Mouse (Mus musculus): ENCODE data around the gene Zfp330. TPM values are rescaled to one million over a fixed set of nuclear protein-coding genes. Genes with fewer than 3 reads are reported as not detected.

Gene Zfp330
- polyA plus RNA-seq (2014; fragmentation: Nextera tagmentation; extraction: Ambion mirVana), result 75.8 and 76.7 TPM in 2 replicates

DNA sequence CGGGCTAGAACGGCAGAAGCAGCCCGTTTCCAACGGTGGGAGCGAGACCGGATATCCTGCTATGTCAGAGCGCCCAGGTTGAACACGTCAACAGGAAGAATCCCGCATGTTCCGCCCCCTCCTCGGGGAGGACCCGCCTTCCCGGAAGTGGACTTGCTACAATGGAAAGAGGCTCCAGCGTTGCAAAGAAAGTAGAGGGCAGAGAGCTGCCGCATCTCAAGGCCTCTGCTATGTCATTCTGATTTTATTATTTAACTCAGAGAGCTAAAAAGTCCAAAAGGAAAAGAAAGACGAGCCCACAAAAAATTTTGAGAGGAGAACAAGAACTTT lies at the start of gene Zfp330:
Gene Zfp330 (minus strand): TSS at position 68 of the 330 bp plus-strand sequence.
- WGBS, result 0% methylated on average over 16 of the region's 16 CpGs
- ATAC-seq (replicated peaks; ENCODE audit: low FRiP score), result peak; percentile 99

GRCm38 (mm10) chr8:82777945-82778344 lies 4.0 kb upstream of the Zfp330 start:
- H3K27ac ChIP-seq (ENCODE audit: low read depth, low read length), result no peak overlapping the region
- DNase-seq (ENCODE audit: low spot score) (no peak), ATAC-seq (replicated peaks; ENCODE audit: low FRiP score) (no peak)
- H3K4me1 ChIP-seq (replicated peaks; ENCODE audit: control insufficient read depth, insufficient read depth, low read length), result no peaks in the 10 kb centered on the region; the same call in 1 of the 2 replicates
- no peaks in the 10 kb centered on the region for H3K9me3 ChIP-seq (ENCODE audit: control insufficient read depth, low read length)
- H3K9ac ChIP-seq (ENCODE audit: low read length), result no peak overlapping the region
- no peaks in the 10 kb centered on the region for H3K36me3 ChIP-seq (ENCODE audit: control insufficient read depth, insufficient read depth, low read length)
- WGBS, result 96% methylated on average over 3 of the region's 3 CpGs
- no peak overlapping the region for H3K4me2 ChIP-seq (ENCODE audit: low read depth, low read length, severe bottlenecking)
- no peaks in the 10 kb centered on the region for H3K27me3 ChIP-seq (ENCODE audit: control insufficient read depth, insufficient read depth, low read length)
- H3K4me3 ChIP-seq (ENCODE audit: low read depth, low read length), result no peak overlapping the region

More for the DNA sequence above, at the start of gene Zfp330:
- H3K4me2 ChIP-seq (ENCODE audit: low read depth, low read length, severe bottlenecking), result peak within 1 kb of the TSS; percentile 87
- H3K9me3 ChIP-seq (ENCODE audit: control insufficient read depth, low read length), result no peaks in the 10 kb centered on the region
- no peaks in the 10 kb centered on the region; the same call in 1 of the 2 replicates for H3K4me1 ChIP-seq (replicated peaks; ENCODE audit: control insufficient read depth, insufficient read depth, low read length)
- peak; percentile 92 for DNase-seq (ENCODE audit: low spot score)
- H3K27ac ChIP-seq (ENCODE audit: low read depth, low read length), result no peak within 1 kb of the TSS
- H3K9ac ChIP-seq (ENCODE audit: low read length), result peak within 1 kb of the TSS; percentile 83
- peak within 1 kb of the TSS; percentile 85 for H3K4me3 ChIP-seq (ENCODE audit: low read depth, low read length)
- no peaks in the 10 kb centered on the region for H3K27me3 ChIP-seq (ENCODE audit: control insufficient read depth, insufficient read depth, low read length)
- no peaks in the 10 kb centered on the region for H3K36me3 ChIP-seq (ENCODE audit: control insufficient read depth, insufficient read depth, low read length)

- no peak overlapping the region for H3K9ac ChIP-seq (ENCODE audit: low read length)
- ATAC-seq (replicated peaks; ENCODE audit: low FRiP score) (no peak), DNase-seq (ENCODE audit: low spot score) (no peak)
- H3K27me3 ChIP-seq (ENCODE audit: control insufficient read depth, insufficient read depth, low read length), result no peaks in the 10 kb centered on the region
- H3K4me1 ChIP-seq (replicated peaks; ENCODE audit: control insufficient read depth, insufficient read depth, low read length), result no peaks in the 10 kb centered on the region; the same call in 1 of the 2 replicates
- WGBS, result 91% methylated on average over 3 of the region's 3 CpGs
- no peaks in the 10 kb centered on the region for H3K36me3 ChIP-seq (ENCODE audit: control insufficient read depth, insufficient read depth, low read length)
- no peaks in the 10 kb centered on the region for H3K9me3 ChIP-seq (ENCODE audit: control insufficient read depth, low read length)
- H3K27ac ChIP-seq (ENCODE audit: low read depth, low read length), result no peak overlapping the region
- H3K4me2 ChIP-seq (ENCODE audit: low read depth, low read length, severe bottlenecking), result no peak overlapping the region
- H3K4me3 ChIP-seq (ENCODE audit: low read depth, low read length), result no peak overlapping the region
These were observed 3.4 kb upstream of the Zfp330 start for GRCm38 (mm10) chr8:82777406-82777805.

- WGBS, result 64% methylated on average over 6 of the region's 6 CpGs
- peak; percentile 62 for ATAC-seq (replicated peaks; ENCODE audit: low FRiP score)
These were observed 522 bp upstream of the Zfp330 start for GRCm38 (mm10) chr8:82774482-82774881.

DNA sequence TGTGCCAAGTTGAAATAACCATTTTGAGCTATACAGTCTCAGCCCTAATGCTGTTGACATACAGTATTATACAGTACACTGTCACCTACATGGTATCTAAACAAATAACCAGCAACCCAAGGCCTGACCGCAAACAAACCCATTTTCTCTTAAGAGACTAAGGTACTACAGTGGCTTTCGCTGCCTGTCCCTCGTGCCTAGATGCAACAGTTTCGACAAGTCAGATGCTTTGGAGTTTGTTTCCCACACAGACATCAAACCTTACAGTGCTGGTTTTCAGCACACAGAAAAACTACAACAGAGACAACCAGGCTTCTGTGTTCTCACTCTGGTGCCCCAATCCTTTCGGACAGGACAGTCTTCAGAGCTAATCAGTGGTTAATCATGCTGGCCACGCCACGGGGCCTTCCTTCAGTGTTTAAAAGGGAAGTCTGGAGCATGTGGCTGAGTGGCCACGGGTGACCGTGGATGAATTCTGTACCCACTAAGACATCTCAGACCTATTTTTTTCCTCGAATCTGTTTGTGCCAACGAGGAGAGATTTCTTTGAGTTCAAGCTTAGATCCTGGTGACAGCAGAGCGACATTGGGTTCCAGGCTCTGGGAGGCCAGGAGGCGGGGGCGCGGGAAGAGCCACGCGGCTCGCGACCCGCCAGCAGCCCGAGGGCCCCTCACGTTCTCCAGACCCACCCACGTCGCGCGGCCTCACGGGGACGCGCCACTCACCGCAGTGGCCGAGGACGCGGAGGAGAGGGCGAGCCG lies 448 bp downstream of the Zfp330 start:
- DNase-seq (ENCODE audit: low spot score), result no peak
- ATAC-seq (replicated peaks; ENCODE audit: low FRiP score), result no peak; the same call in 1 of the 2 replicates
- Histone ChIP-seq H3K4me3 (ENCODE audit: low read depth, low read length) (peak overlapping the region; percentile 85), H3K36me3 (ENCODE audit: control insufficient read depth, insufficient read depth, low read length) (no peaks in the 10 kb centered on the region), H3K4me2 (ENCODE audit: low read depth, low read length, severe bottlenecking) (peak overlapping the region; percentile 87), H3K9me3 (ENCODE audit: control insufficient read depth, low read length) (no peaks in the 10 kb centered on the region), H3K9ac (ENCODE audit: low read length) (peak overlapping the region; percentile 83), H3K27me3 (ENCODE audit: control insufficient read depth, insufficient read depth, low read length) (no peaks in the 10 kb centered on the region), H3K27ac (ENCODE audit: low read depth, low read length) (no peak overlapping the region), H3K4me1 (replicated peaks; ENCODE audit: control insufficient read depth, insufficient read depth, low read length) (no peaks in the 10 kb centered on the region; the same call in 1 of the 2 replicates)
- 7% methylated on average over 35 of the region's 35 CpGs for WGBS

More at GRCm38 (mm10) chr8:82774482-82774881, 522 bp upstream of the Zfp330 start:
- no peaks in the 10 kb centered on the region for H3K27me3 ChIP-seq (ENCODE audit: control insufficient read depth, insufficient read depth, low read length)
- H3K27ac ChIP-seq (ENCODE audit: low read depth, low read length), result no peak overlapping the region
- peak overlapping the region; percentile 85 for H3K4me3 ChIP-seq (ENCODE audit: low read depth, low read length)
- H3K4me1 ChIP-seq (replicated peaks; ENCODE audit: control insufficient read depth, insufficient read depth, low read length), result no peaks in the 10 kb centered on the region; the same call in 1 of the 2 replicates
- no peak for DNase-seq (ENCODE audit: low spot score)
- H3K36me3 ChIP-seq (ENCODE audit: control insufficient read depth, insufficient read depth, low read length), result no peaks in the 10 kb centered on the region
- peak overlapping the region; percentile 87 for H3K4me2 ChIP-seq (ENCODE audit: low read depth, low read length, severe bottlenecking)
- no peaks in the 10 kb centered on the region for H3K9me3 ChIP-seq (ENCODE audit: control insufficient read depth, low read length)
- H3K9ac ChIP-seq (ENCODE audit: low read length), result peak overlapping the region; percentile 83; the same call in 1 of the 2 replicates

GRCm38 (mm10) chr8:82770886-82771285 lies 3.1 kb downstream of the Zfp330 start:
- ATAC-seq (replicated peaks; ENCODE audit: low FRiP score) (no peak), DNase-seq (ENCODE audit: low spot score) (no peak)
- H3K9me3 ChIP-seq (ENCODE audit: control insufficient read depth, low read length), result no peaks in the 10 kb centered on the region
- no peak overlapping the region for H3K4me2 ChIP-seq (ENCODE audit: low read depth, low read length, severe bottlenecking)
- H3K36me3 ChIP-seq (ENCODE audit: control insufficient read depth, insufficient read depth, low read length), result peaks cover 3% of the 10 kb centered on the region; the same call in 1 of the 2 replicates
- H3K27ac ChIP-seq (ENCODE audit: low read depth, low read length), result no peak overlapping the region
- H3K4me1 ChIP-seq (replicated peaks; ENCODE audit: control insufficient read depth, insufficient read depth, low read length), result no peaks in the 10 kb centered on the region; the same call in 1 of the 2 replicates
- H3K4me3 ChIP-seq (ENCODE audit: low read depth, low read length), result no peak overlapping the region
- 99% methylated on average over 3 of the region's 3 CpGs for WGBS
- no peak overlapping the region for H3K9ac ChIP-seq (ENCODE audit: low read length)
- no peaks in the 10 kb centered on the region for H3K27me3 ChIP-seq (ENCODE audit: control insufficient read depth, insufficient read depth, low read length)

DNA sequence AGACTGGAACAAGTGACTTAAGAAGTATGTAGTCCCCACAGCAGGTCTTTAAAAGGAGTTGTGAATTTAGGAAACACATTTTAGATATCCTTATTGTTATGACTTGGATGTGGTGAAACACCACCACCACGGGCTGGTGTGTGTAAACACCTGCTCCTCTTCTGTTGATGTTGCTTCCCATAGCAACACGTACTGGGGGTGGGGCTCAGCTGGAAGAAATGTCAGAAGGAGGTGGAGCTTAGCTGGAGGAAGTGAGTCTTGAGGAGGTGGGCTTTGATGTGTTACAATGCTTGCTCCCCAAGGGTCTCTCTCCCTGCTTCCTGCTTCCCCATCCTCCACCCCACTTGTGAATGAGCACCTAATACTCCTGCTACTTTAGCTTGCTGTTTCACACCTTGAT lies 14.9 kb downstream of the Zfp330 start:
- Histone ChIP-seq H3K9me3 (ENCODE audit: control insufficient read depth, low read length) (no peaks in the 10 kb centered on the region), H3K4me3 (ENCODE audit: low read depth, low read length) (no peak overlapping the region), H3K4me2 (ENCODE audit: low read depth, low read length, severe bottlenecking) (no peak overlapping the region), H3K27ac (ENCODE audit: low read depth, low read length) (no peak overlapping the region), H3K36me3 (ENCODE audit: control insufficient read depth, insufficient read depth, low read length) (no peaks in the 10 kb centered on the region; the same call in 1 of the 2 replicates), H3K9ac (ENCODE audit: low read length) (no peak overlapping the region), H3K4me1 (replicated peaks; ENCODE audit: control insufficient read depth, insufficient read depth, low read length) (no peaks in the 10 kb centered on the region), H3K27me3 (ENCODE audit: control insufficient read depth, insufficient read depth, low read length) (no peaks in the 10 kb centered on the region)
- DNase-seq (ENCODE audit: low spot score) (no peak), ATAC-seq (replicated peaks; ENCODE audit: low FRiP score) (no peak)
- WGBS, result 44% methylated on average over 2 of the region's 2 CpGs

DNA sequence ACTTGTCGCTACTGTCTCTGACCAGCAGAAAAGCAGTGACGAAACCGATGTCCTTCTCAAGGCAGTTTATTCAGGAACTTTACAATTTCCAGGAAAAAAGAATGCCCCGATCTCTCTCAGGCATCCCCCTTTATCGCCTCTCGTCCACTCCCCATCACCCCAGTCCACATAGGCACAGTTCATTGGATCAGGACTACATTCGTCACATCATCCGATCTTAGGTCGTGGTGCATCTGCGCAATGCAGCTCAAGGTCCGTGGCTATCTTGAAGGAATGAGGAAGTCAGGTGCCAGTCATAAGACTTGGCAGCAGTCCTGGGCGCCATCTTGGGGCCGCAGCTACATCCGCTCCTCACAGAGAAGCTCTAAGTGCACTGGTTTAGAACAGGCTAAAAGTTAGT lies 19.0 kb downstream of the Zfp330 start:
- DNase-seq (ENCODE audit: low spot score) (no peak), ATAC-seq (replicated peaks; ENCODE audit: low FRiP score) (no peak)
- Histone ChIP-seq H3K4me3 (ENCODE audit: low read depth, low read length) (no peak overlapping the region), H3K9me3 (ENCODE audit: control insufficient read depth, low read length) (no peaks in the 10 kb centered on the region), H3K9ac (ENCODE audit: low read length) (no peak overlapping the region), H3K4me2 (ENCODE audit: low read depth, low read length, severe bottlenecking) (no peak overlapping the region), H3K36me3 (ENCODE audit: control insufficient read depth, insufficient read depth, low read length) (no peaks in the 10 kb centered on the region), H3K27ac (ENCODE audit: low read depth, low read length) (no peak overlapping the region), H3K4me1 (replicated peaks; ENCODE audit: control insufficient read depth, insufficient read depth, low read length) (no peaks in the 10 kb centered on the region), H3K27me3 (ENCODE audit: control insufficient read depth, insufficient read depth, low read length) (no peaks in the 10 kb centered on the region)
- 92% methylated on average over 14 of the region's 14 CpGs for WGBS

GRCm38 (mm10) chr8:82746617-82747016 lies 27.3 kb downstream of the Zfp330 start:
- no peak overlapping the region for H3K27ac ChIP-seq (ENCODE audit: low read depth, low read length)
- ATAC-seq (replicated peaks; ENCODE audit: low FRiP score) (no peak), DNase-seq (ENCODE audit: low spot score) (no peak)
- H3K4me1 ChIP-seq (replicated peaks; ENCODE audit: control insufficient read depth, insufficient read depth, low read length), result no peaks in the 10 kb centered on the region
- H3K27me3 ChIP-seq (ENCODE audit: control insufficient read depth, insufficient read depth, low read length), result no peaks in the 10 kb centered on the region
- no peaks in the 10 kb centered on the region; the same call in 1 of the 2 replicates for H3K9me3 ChIP-seq (ENCODE audit: control insufficient read depth, low read length)
- H3K4me3 ChIP-seq (ENCODE audit: low read depth, low read length), result no peak overlapping the region
- H3K9ac ChIP-seq (ENCODE audit: low read length), result no peak overlapping the region
- H3K4me2 ChIP-seq (ENCODE audit: low read depth, low read length, severe bottlenecking), result no peak overlapping the region
- H3K36me3 ChIP-seq (ENCODE audit: control insufficient read depth, insufficient read depth, low read length), result no peaks in the 10 kb centered on the region

Data from forebrain, embryonic 11.5 days (tissue).